Mouse (Mus musculus): Measurements from ENCODE around the gene Tmem150a. TPM values are rescaled to one million over a fixed set of nuclear protein-coding genes. Genes with fewer than 3 reads are reported as not detected.

The Tmem150a gene
- 0.32 and 0.44 TPM in 2 replicates for polyA plus RNA-seq (2012)

DNA sequence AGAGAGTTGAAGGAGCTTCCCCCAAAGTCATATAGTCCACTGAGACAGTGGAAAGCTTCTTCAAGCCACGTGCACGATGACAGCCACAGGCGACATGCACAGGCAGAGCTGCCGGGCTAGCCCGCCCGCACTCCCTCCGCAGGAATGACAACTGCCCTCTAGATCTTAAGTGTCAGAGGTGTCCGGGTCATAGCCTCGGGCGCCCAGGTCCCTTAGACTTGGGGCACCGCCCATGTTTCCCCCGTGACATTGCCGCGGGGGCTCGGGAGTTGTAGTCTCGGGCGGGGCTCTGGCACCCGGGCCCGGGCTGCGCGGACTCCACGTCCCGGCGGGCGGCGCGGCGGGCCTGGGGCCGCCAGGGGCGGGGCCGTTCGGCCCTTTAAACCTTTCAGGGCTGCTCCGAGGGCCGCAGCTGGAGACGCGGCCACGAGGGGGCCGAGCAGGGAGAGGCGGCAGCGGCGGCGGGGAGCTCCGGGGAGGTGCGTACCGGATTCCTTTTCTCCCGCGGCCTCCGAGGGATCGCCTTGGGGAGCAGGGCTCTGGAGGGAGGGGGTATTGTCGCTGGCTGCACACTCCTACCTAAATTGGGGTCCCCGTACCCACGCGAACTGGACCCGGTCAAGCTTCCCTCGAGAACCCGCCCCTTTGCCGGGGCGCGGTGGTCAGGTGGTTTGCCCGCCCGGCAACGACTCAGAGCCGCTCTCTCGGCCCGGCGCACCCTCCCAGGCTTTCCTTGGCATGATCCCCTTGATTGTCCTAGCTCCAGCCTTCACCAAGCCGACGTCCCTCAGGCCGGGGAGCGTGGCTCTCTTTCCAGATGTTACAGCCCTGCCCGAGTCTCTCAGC lies at the start of gene Tmem150a:
Gene Tmem150a, plus strand, starts transcription at position 382 of the 846 bp plus-strand sequence.
- Histone ChIP-seq H3K4me1 (ENCODE audit: control insufficient read depth) (peaks cover 74% of the 10 kb centered on the region), H3K9me3 (ENCODE audit: control insufficient read depth, low read length) (peaks cover 12% of the 10 kb centered on the region; the same call in 1 of the 2 replicates), H3K4me3 (replicated peaks) (peak within 1 kb of the TSS; percentile 58), H3K36me3 (ENCODE audit: control insufficient read depth) (peaks cover 67% of the 10 kb centered on the region), H3K27me3 (ENCODE audit: control insufficient read depth) (peaks cover 47% of the 10 kb centered on the region)
- no peak for TF ChIP-seq GATA1 (IDR thresholded peaks at IDR 0.05; ENCODE audit: low read length)

DNA sequence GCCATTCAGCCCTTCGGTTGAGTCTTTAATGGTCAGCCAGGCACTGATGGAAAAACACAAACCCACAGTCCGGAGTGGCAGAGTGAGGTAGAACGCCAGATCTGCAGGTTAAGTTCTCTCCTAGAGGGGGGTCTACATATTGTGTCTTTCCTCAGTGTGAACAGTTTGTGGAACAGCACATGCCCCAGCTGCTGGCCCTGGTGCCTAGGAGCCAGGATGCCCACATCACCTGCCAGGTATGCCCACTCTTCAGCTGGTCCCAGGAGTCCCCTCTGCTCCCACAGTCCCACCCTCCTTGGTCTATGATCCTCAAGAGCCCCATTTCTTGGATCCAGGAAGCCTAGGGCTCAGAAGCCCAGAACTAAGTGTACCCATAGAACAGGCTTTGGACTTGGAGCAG lies 43.0 kb upstream of the Tmem150a start:
- peaks cover 3% of the 10 kb centered on the region for H3K4me1 ChIP-seq (ENCODE audit: control insufficient read depth)
- H3K4me3 ChIP-seq (replicated peaks), result no peak overlapping the region
- peaks cover 50% of the 10 kb centered on the region for H3K36me3 ChIP-seq (ENCODE audit: control insufficient read depth)
- no peaks in the 10 kb centered on the region; the same call in 1 of the 2 replicates for H3K27me3 ChIP-seq (ENCODE audit: control insufficient read depth)
- TF ChIP-seq GATA1 (IDR thresholded peaks at IDR 0.05; ENCODE audit: low read length) (no peak), TAL1 (IDR thresholded peaks at IDR 0.05; ENCODE audit: low read length) (no peak)
- H3K9me3 ChIP-seq (ENCODE audit: control insufficient read depth, low read length), result no peaks in the 10 kb centered on the region

DNA sequence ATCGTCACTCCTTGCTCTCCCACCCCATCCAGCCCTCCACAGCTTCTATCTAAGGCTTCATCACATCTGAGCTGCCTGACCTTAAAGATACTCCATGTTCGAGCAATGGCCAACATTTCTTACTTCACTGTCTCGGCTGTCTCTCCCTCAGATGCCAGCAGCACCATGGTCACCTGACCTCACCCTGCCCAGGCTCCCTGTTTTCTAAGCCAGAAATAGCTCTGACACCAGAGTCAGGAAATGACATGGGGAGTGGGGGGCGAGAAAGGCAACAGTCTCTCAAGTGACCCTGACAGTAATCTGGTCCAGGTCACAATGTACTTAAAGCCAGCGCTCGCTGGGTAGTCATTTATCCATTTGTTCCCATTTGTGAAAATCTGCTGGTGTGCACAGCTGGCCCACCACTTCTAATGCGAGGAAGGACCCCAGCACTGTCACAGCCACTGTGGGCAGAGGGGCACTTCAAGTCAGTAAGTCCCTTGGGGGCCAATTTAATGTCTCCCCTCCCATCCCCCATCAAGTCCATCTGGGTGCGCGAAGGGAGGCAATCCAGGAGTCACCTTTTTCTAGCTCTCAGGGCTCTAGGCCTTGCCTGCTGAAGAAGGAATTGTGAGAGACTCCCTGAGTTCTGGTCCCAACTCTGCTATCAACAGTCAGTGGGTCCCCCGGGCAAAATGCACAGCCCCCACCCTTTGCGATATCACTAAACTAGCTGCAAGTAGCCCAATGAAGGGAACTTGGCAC lies 42.0 kb upstream of the Tmem150a start:
- Histone ChIP-seq H3K27me3 (ENCODE audit: control insufficient read depth) (no peaks in the 10 kb centered on the region; the same call in 1 of the 2 replicates), H3K36me3 (ENCODE audit: control insufficient read depth) (peaks cover 61% of the 10 kb centered on the region), H3K9me3 (ENCODE audit: control insufficient read depth, low read length) (no peaks in the 10 kb centered on the region), H3K4me1 (ENCODE audit: control insufficient read depth) (peaks cover 5% of the 10 kb centered on the region), H3K4me3 (replicated peaks) (no peak overlapping the region)
- TF ChIP-seq GATA1 (IDR thresholded peaks at IDR 0.05; ENCODE audit: low read length) (no peak), TAL1 (IDR thresholded peaks at IDR 0.05; ENCODE audit: low read length) (no peak)

DNA sequence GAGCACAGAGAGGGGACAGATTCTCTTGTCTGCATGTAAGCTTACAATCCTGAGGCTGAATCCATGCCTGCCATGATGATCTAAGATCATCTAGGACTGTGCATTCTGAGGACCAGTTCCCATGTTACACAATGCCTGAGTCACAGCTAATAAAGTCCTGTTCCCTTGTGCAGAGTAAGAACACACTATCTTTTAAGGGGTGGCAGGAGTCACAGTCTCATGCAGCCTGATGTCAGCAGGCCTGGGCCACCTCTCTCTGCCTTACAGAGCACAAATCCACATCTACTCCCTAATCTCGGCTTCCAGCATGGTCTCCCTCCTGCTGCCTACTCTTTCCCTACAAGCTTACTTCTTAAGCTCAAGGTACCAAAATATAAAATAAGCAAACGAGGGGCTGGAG lies 39.9 kb upstream of the Tmem150a start:
- TF ChIP-seq GATA1 (IDR thresholded peaks at IDR 0.05; ENCODE audit: low read length) (no peak), TAL1 (IDR thresholded peaks at IDR 0.05; ENCODE audit: low read length) (no peak)
- Histone ChIP-seq H3K4me3 (replicated peaks) (no peak overlapping the region), H3K4me1 (ENCODE audit: control insufficient read depth) (peaks cover 3% of the 10 kb centered on the region), H3K36me3 (ENCODE audit: control insufficient read depth) (peaks cover 82% of the 10 kb centered on the region), H3K9me3 (ENCODE audit: control insufficient read depth, low read length) (no peaks in the 10 kb centered on the region), H3K27me3 (ENCODE audit: control insufficient read depth) (no peaks in the 10 kb centered on the region)

DNA sequence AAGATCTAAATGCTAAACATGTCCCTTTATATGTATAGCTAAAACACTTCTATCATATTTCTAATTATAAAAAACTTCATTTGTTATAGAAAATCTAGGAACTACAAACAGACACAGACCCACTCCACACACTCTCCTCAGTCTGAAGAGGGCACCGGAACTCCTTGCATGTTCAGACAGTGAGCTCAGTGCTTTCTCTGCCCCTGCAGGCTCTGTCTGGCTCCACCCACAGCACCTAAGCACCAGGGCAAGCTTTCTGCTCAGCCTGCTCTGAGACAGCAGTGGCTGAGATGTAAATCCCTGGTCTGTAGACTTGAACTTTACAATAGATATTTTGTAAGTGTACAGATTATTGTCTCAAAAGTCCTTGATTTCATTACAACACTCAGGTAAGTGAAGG lies 39.2 kb upstream of the Tmem150a start:
- TF ChIP-seq GATA1 (IDR thresholded peaks at IDR 0.05; ENCODE audit: low read length) (no peak), TAL1 (IDR thresholded peaks at IDR 0.05; ENCODE audit: low read length) (no peak)
- no peak overlapping the region for H3K4me3 ChIP-seq (replicated peaks)
- peaks cover 89% of the 10 kb centered on the region for H3K36me3 ChIP-seq (ENCODE audit: control insufficient read depth)
- H3K9me3 ChIP-seq (ENCODE audit: control insufficient read depth, low read length), result no peaks in the 10 kb centered on the region
- H3K4me1 ChIP-seq (ENCODE audit: control insufficient read depth), result peaks cover 4% of the 10 kb centered on the region
- H3K27me3 ChIP-seq (ENCODE audit: control insufficient read depth), result no peaks in the 10 kb centered on the region

DNA sequence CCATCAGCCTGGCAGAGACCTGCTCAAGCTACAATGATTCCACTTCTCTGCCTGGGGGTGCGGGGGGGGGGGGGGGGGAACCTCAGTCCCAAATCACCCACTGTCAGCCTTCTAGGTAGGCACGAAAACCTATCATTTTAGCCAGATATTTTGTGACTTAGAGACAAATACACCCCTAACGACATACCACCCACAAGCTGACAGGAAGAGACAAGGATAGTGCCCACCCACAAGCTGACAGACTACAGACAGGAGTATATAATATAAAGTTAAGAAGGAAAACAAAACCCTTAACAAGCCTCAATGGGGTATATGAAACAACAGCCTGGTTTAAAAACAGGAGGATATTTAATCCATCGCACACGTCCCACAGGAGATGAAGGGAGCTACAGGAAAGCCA lies 36.8 kb upstream of the Tmem150a start:
- Histone ChIP-seq H3K4me3 (replicated peaks) (no peak overlapping the region), H3K9me3 (ENCODE audit: control insufficient read depth, low read length) (no peaks in the 10 kb centered on the region), H3K27me3 (ENCODE audit: control insufficient read depth) (no peaks in the 10 kb centered on the region), H3K4me1 (ENCODE audit: control insufficient read depth) (peaks cover 15% of the 10 kb centered on the region), H3K36me3 (ENCODE audit: control insufficient read depth) (peaks cover 97% of the 10 kb centered on the region)
- TF ChIP-seq TAL1 (IDR thresholded peaks at IDR 0.05; ENCODE audit: low read length), result no peak
- TF ChIP-seq GATA1 (IDR thresholded peaks at IDR 0.05; ENCODE audit: low read length), result no peak

DNA sequence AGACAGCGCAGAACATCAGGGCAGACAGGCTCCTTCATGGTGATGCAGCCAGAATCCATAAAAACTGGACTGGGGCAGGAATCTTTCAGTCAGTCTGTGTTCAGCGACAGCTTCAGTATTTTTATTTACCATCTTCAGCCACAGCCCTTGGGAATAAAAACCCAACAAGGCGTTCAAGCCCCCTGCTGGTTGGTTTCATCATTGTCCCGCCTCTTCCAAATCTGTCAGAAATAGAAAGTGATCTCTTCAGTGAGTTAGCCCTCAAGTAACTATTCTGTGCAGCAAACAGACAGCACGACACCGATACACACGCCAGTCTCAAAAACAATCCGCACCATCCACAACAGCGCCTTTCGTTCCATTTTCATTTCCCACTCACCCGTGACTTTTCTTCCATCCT lies 36.2 kb upstream of the Tmem150a start:
- no peak for TF ChIP-seq GATA1 (IDR thresholded peaks at IDR 0.05; ENCODE audit: low read length)
- no peak for TF ChIP-seq TAL1 (IDR thresholded peaks at IDR 0.05; ENCODE audit: low read length)

DNA sequence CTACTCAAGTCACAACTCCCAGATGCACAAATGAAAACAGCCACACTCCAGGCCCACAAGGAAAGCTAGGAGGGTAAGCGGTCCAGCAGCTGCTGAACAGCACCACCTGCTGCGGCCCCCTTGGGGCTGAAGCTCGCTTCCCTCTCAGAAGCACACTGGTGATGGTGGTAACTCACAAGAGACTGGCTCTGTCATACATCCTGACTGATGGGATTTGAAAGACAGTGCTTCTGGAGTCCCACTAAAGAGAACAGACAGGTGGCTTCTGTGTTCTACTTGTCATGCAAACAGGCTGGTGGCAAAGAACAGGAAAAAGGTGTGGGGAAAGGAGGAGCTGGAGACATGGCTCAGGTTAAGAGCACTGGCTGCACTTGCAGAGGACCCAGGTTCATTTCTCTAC lies 32.3 kb upstream of the Tmem150a start:
- Histone ChIP-seq H3K9me3 (ENCODE audit: control insufficient read depth, low read length) (no peaks in the 10 kb centered on the region), H3K4me3 (replicated peaks) (no peak overlapping the region), H3K27me3 (ENCODE audit: control insufficient read depth) (no peaks in the 10 kb centered on the region), H3K36me3 (ENCODE audit: control insufficient read depth) (peaks cover 99% of the 10 kb centered on the region), H3K4me1 (ENCODE audit: control insufficient read depth) (peaks cover 38% of the 10 kb centered on the region)
- no peak for TF ChIP-seq TAL1 (IDR thresholded peaks at IDR 0.05; ENCODE audit: low read length)
- no peak for TF ChIP-seq GATA1 (IDR thresholded peaks at IDR 0.05; ENCODE audit: low read length)

More for the DNA sequence above, 36.2 kb upstream of the Tmem150a start:
- H3K36me3 ChIP-seq (ENCODE audit: control insufficient read depth), result peaks cover 97% of the 10 kb centered on the region
- H3K4me1 ChIP-seq (ENCODE audit: control insufficient read depth), result peaks cover 21% of the 10 kb centered on the region
- H3K27me3 ChIP-seq (ENCODE audit: control insufficient read depth), result no peaks in the 10 kb centered on the region
- no peaks in the 10 kb centered on the region for H3K9me3 ChIP-seq (ENCODE audit: control insufficient read depth, low read length)
- H3K4me3 ChIP-seq (replicated peaks), result no peak overlapping the region
